Mouse (Mus musculus): Measurements from ENCODE around the gene Tnfaip2.

The Tnfaip2 gene

DNA sequence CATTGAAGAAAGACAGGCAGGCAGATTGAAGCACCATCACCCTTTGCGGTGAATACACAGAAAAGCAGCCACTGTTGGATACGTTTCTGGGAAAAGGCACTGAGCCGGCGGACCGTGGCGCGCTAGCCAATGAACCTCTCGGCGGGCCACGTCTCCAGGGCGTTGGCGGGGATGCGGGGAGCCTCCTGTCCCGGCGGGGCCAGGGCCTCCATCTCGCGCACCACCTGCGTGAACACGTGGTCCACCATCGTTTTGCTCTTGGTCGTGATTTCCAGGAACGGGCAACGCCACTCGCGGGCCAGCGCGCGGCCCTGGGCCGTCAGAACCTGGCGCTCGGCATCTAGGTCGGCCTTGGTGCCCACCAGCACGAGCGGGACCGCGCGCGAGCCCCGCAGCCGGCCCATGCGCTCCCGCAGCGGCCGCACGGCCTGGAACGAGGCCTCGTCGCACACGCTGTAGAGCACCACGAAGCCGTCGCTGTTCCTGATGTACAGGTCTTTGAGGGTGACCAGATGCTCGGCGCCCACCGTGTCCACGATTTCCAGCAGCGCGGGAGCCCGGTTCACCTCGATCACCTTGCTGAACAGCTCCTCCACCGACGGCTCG, 42.9 kb downstream of the Tnfaip2 start:
- no peak for DNase-seq

DNA sequence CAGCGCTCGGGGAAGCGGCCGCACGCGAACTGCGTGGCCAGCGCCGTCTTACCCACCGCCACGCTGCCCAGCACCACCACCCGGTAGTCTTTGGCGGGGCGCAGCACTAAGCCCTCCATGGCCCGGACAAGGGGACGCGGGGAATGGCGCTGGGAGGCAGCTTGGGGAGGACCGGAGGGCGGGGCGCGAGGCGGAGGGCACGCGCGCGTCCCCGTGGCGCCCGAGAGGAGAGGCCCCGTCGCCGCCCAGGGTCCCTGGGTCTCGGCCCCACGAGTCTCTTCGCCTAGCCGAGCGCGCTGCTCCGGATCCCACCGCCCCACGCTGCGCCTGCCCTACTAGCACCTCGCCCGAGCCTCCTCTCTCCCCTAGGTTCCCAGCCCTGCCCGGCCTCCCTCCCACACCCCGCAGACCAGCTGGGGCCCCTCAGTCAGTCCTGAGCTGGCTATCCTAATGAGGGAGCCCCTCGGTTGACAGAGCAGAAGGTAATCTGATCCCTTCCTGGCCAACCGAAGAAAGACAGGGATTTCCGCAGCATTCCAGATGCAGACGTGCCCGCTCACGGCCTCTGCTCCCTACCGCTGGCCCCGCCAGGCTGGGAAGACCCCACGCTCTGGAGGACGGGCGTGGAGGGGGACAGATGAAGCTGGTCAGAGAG, 43.5 kb downstream of the Tnfaip2 start, which contains the start of gene Gm266:
Gm266 (minus strand) TSS at position 172 of the 655 bp plus-strand sequence.
- no peak for DNase-seq

DNA sequence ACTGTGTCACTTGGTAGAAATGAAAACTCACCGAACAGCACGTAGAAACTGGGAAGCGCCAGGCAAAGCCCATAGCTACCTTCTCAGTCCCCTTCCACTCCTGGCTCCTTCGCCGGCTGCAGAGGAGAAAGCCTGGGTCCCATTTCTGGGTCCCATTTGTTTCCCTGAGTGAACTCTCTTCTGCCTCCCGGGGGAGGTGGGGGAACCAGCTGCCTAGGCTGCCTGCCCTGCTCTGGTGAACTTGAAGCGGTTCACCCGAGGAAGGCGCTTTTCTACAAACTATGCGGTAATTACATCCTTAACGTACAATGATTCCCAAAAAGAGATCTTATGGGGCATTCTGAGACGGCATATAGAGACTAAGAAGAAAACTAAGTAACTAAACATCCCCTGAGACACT, 44.2 kb downstream of the Tnfaip2 start:
- DNase-seq: no peak

DNA sequence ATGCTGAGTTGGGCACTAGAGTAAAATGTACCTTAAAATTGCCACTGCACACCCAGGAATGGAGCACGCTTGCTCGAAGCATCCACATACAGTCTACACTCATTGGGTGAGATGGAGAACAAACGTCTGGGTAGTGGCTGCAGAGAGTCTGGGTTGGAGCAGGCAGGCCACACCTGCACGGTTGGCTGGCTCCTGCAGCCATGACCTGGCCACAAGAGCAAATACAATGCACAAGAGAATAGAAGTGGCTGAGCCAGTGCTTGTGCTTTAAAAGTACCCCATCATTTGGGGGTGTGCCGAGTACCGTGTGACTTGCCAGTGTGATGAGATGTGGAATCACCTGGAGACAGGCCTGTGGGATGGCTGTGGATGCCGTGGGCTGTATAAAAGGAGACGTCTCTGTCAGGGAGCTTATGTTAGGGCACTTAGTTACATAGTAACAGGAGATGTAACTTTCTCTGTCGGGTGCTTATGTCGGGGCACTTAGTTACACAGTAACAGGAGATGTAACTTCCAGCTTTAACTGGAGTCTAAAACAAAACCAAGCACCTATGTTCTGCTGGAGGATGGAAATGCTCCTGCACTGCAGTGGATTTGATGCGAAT, 47.1 kb downstream of the Tnfaip2 start:
- DNase-seq: no peak

DNA sequence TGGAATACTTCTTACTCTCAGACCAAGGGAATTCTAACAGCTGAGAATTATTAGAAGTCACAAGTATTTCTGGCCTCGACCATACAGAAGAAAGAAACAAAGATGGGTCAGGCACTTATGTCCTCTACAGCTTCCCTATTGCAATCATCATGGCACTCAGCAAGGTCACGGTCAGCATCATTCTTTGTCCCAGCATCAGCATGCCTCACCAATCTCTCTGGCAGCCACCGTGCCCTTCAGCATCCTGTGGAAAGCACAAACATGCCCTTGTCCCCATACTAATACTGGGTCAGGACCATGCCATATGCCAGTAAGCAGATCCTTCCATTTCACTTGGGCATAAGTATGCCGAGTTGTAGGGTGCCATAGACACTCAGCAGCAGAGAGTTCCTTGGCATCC, 52.7 kb downstream of the Tnfaip2 start:
- no peak for DNase-seq

DNA sequence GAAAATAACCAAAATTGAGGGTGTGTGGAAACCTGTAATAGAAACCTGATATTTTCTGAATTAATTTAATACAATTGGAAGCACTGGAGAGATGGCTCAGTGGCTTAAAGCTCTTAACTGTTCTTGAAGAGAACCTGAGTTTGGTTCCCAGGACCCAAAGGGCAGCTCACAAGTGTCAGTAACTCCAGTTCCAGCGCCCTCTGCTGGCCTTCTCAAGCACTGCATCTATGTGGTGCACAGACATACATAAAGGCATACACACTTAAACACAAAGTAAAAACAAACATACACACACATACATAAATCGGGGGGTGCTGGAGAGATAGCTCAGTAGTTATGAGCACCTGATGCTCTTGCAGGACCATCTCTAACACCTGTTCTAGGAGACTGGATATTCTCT, 54.8 kb downstream of the Tnfaip2 start:
- no peak for DNase-seq

DNA sequence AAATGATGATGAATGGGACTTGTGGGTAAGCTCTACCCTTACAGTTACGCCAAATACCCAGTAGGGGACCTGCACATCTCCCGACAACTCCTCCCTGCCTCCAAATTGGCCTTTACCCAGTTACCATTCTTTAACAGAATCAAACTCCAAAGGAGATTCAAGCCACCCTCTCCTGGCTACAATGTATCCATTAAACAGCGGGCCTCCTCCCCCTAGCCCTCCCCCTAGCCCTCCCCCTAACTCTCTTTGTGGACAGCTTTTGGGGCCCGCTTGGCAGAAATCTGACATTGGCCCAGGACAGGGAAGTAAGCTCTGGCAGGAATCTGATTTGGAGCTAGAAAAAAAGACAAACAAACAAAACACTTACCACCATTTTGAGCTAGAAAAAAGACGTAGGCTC, 57.3 kb downstream of the Tnfaip2 start:
- no peak for DNase-seq

DNA sequence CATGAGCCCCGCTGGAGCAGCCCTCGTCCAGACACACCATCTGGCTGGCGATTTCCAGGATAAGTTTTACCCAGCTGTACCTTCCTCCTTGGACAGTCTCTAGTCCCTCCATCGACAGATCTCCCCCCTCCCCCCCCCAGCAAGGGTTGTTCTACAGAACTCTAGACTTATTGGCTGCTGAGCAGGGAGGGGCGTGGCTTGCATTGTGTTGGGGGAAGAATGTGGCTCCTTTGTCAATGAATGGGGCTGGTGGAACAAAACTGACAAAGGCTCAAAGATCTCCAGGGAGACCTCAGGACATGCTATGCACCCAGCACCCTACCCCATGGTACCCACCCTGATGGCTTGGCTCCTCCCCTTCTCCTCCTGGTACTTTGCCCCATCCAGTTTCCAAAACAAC, 58.5 kb downstream of the Tnfaip2 start:
- DNase-seq: no peak

DNA sequence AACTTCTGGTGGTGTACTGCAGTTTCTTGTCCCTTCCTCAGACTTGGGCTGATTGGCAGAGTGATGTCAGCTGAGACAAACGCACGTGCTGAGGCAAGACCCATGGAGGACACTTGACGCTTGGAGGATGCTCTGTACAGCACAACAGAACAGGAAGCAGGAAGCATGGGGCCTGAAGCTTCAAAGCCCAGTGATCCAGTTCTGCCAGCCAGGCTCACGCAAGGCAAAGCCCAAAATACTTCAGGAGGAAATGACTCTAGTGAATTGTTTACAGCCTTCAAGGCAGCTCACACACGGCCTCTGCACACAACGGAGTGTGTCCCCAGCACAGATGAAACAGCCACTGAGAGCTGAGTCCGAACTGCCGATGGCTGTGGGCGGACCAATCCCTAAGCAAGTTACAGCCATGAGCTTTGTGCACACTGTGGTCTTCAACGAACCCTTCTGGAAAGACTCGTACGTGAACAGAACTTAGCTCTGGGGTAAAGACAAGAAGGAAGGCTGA, 60.8 kb downstream of the Tnfaip2 start:
- no peak for DNase-seq

DNA sequence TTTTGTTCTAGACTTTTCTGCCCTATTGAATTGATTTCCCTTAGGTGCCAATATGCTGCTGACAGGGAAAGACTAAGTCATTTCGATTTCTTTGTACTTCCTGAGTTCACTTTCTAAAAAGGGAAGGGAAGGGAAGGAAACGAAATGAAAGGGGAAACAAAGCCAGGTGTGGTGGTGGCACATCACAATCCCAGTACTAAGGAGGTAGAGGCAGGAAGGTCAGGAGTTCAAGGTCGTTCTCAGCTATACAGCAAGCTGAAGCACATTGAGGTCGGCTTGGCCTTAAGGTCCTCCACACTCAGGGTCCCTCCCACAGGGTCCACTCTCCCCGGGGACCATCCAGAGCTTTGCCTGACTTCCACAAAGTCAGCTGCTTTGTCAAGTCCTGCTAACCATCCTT, 61.3 kb downstream of the Tnfaip2 start:
- no peak for DNase-seq
